Mouse (Mus musculus): Measurements from ENCODE around the gene Pcbp1.

The Pcbp1 gene

DNA sequence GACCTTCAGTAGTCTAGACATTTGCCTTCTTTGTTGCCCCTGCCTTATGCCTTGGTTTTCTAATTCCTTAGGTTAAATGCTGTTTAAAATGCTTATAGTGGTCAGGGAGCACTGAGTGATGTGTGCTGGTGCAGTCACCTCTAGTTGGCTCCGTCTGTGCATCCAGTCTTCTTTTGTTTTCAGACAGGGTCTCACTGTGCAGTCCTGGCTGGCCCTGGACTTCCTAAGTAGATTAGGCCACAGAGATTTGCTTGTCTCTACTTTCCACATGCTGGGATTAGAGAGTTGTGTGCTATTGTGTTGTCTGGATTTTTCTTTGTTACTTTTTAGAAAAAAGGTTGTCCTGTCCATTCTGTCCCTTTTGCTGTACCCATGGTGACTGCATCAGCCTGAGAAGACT lies 24.5 kb upstream of the Pcbp1 start:
- Histone ChIP-seq H3K9me3 (ENCODE audit: low read length) (no peaks in the 10 kb centered on the region), H3K27me3 (ENCODE audit: insufficient read depth, low read length) (no peaks in the 10 kb centered on the region)

GRCm38 (mm10) chr6:86547880-86548367 lies 21.8 kb upstream of the Pcbp1 start:
- H3K9me3 ChIP-seq (ENCODE audit: low read length), result no peaks in the 10 kb centered on the region
- TF ChIP-seq POU5F1 (IDR thresholded peaks at IDR 0.05; ENCODE audit: borderline replicate concordance, low read length) (no peak), NANOG (IDR thresholded peaks at IDR 0.05; ENCODE audit: borderline replicate concordance, low read length) (no peak), CTCF (conservative IDR thresholded peaks at IDR 0.05; ENCODE audit: low read length) (no peak)
- no peak overlapping the region for H3K4me3 ChIP-seq (replicated peaks; ENCODE audit: low read length)
- H3K36me3 ChIP-seq (ENCODE audit: insufficient read depth, low read length), result peaks cover 78% of the 10 kb centered on the region
- H3K27me3 ChIP-seq (ENCODE audit: insufficient read depth, low read length), result no peaks in the 10 kb centered on the region
- peaks cover 11% of the 10 kb centered on the region for H3K4me1 ChIP-seq (replicated peaks; ENCODE audit: low read depth, low read length)

More for the DNA sequence above, 24.5 kb upstream of the Pcbp1 start:
- Histone ChIP-seq H3K36me3 (ENCODE audit: insufficient read depth, low read length) (peaks cover 84% of the 10 kb centered on the region), H3K4me1 (replicated peaks; ENCODE audit: low read depth, low read length) (peaks cover 11% of the 10 kb centered on the region), H3K4me3 (replicated peaks; ENCODE audit: low read length) (no peak overlapping the region)
- TF ChIP-seq CTCF (conservative IDR thresholded peaks at IDR 0.05; ENCODE audit: low read length) (no peak), NANOG (IDR thresholded peaks at IDR 0.05; ENCODE audit: borderline replicate concordance, low read length) (no peak), POU5F1 (IDR thresholded peaks at IDR 0.05; ENCODE audit: borderline replicate concordance, low read length) (no peak)

GRCm38 (mm10) chr6:86547228-86547755 lies 21.2 kb upstream of the Pcbp1 start:
- Histone ChIP-seq H3K27me3 (ENCODE audit: insufficient read depth, low read length) (no peaks in the 10 kb centered on the region), H3K36me3 (ENCODE audit: insufficient read depth, low read length) (peaks cover 77% of the 10 kb centered on the region), H3K4me1 (replicated peaks; ENCODE audit: low read depth, low read length) (peaks cover 15% of the 10 kb centered on the region), H3K9me3 (ENCODE audit: low read length) (no peaks in the 10 kb centered on the region), H3K4me3 (replicated peaks; ENCODE audit: low read length) (no peak overlapping the region)
- TF ChIP-seq POU5F1 (IDR thresholded peaks at IDR 0.05; ENCODE audit: borderline replicate concordance, low read length) (no peak), NANOG (IDR thresholded peaks at IDR 0.05; ENCODE audit: borderline replicate concordance, low read length) (no peak), CTCF (conservative IDR thresholded peaks at IDR 0.05; ENCODE audit: low read length) (no peak)

GRCm38 (mm10) chr6:86545236-86545635 lies 19.1 kb upstream of the Pcbp1 start:
- no peak overlapping the region for H3K4me3 ChIP-seq (replicated peaks; ENCODE audit: low read length)
- no peaks in the 10 kb centered on the region for H3K27me3 ChIP-seq (ENCODE audit: insufficient read depth, low read length)
- TF ChIP-seq NANOG (IDR thresholded peaks at IDR 0.05; ENCODE audit: borderline replicate concordance, low read length), result no peak
- TF ChIP-seq CTCF (conservative IDR thresholded peaks at IDR 0.05; ENCODE audit: low read length), result peak; percentile 95
- H3K9me3 ChIP-seq (ENCODE audit: low read length), result no peaks in the 10 kb centered on the region
- H3K36me3 ChIP-seq (ENCODE audit: insufficient read depth, low read length), result peaks cover 75% of the 10 kb centered on the region
- H3K4me1 ChIP-seq (replicated peaks; ENCODE audit: low read depth, low read length), result peaks cover 15% of the 10 kb centered on the region

DNA sequence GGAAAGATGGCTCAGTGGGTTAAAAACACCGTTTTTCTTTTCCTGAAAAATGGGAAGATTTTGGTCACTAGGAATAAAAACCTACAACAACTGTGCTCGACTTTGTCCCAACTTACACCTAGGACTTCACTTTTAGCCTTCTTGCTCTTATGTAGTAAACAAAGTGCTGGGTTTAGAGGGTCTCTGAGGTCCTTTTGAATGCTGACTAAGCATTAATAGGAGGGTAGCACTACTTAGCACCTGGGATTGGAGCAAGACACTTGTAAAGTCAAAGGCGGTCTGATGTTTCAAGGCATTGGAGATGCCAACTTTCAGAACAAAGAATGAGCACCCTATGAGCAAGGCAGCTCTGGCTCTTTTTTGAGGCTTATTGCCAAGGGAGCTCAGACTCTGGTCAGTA lies 17.7 kb upstream of the Pcbp1 start:
- peaks cover 75% of the 10 kb centered on the region for H3K36me3 ChIP-seq (ENCODE audit: insufficient read depth, low read length)
- no peaks in the 10 kb centered on the region for H3K27me3 ChIP-seq (ENCODE audit: insufficient read depth, low read length)
- no peaks in the 10 kb centered on the region for H3K9me3 ChIP-seq (ENCODE audit: low read length)
- H3K4me1 ChIP-seq (replicated peaks; ENCODE audit: low read depth, low read length), result peaks cover 11% of the 10 kb centered on the region
- TF ChIP-seq CTCF (conservative IDR thresholded peaks at IDR 0.05; ENCODE audit: low read length) (no peak), POU5F1 (IDR thresholded peaks at IDR 0.05; ENCODE audit: borderline replicate concordance, low read length) (no peak), NANOG (IDR thresholded peaks at IDR 0.05; ENCODE audit: borderline replicate concordance, low read length) (no peak)
- no peak overlapping the region for H3K4me3 ChIP-seq (replicated peaks; ENCODE audit: low read length)

DNA sequence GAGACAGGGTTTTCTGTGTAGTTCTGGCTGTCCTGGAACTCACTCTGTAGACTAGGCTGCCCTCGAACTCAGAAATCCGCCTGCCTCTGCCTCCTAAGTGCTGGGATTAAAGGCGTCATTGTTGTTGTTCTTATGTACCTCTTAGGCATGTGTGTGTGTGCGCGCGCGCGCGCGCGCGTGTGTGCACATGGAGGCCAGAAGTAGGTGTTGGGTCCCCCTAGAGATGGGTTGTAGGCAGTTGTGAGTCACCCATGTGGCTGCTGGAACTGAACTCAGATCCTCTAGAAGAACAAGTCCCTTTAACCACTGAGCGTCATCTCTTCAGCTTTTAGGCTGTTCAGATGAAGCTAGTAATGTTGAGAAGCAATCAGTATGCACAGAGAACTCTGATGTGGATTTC lies 16.9 kb upstream of the Pcbp1 start:
- Histone ChIP-seq H3K4me3 (replicated peaks; ENCODE audit: low read length) (no peak overlapping the region), H3K27me3 (ENCODE audit: insufficient read depth, low read length) (no peaks in the 10 kb centered on the region), H3K4me1 (replicated peaks; ENCODE audit: low read depth, low read length) (peaks cover 5% of the 10 kb centered on the region), H3K36me3 (ENCODE audit: insufficient read depth, low read length) (peaks cover 77% of the 10 kb centered on the region), H3K9me3 (ENCODE audit: low read length) (no peaks in the 10 kb centered on the region)
- no peak for TF ChIP-seq CTCF (conservative IDR thresholded peaks at IDR 0.05; ENCODE audit: low read length)

DNA sequence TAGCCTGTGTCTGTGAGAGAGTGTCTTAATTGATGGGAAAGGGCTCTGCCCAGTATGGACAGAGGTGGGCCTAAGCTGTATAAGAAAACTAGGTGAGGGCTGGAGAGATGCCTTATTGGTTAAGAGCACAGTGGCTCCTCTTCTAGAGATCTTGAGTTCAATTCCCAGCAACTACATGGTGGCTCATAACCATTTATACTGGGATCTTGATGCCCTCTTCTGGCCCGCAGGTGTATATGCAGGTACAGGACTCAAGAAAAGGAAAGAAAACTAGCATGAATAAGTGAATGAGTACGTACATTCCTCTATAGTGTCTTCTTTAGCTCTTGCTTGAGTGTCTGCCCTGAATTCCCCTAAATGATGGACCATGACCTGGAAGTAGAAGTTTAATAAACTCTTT lies 15.5 kb upstream of the Pcbp1 start:
- TF ChIP-seq POU5F1 (IDR thresholded peaks at IDR 0.05; ENCODE audit: borderline replicate concordance, low read length), result no peak
- TF ChIP-seq CTCF (conservative IDR thresholded peaks at IDR 0.05; ENCODE audit: low read length), result peak; percentile 48
- H3K27me3 ChIP-seq (ENCODE audit: insufficient read depth, low read length), result no peaks in the 10 kb centered on the region
- H3K36me3 ChIP-seq (ENCODE audit: insufficient read depth, low read length), result peaks cover 77% of the 10 kb centered on the region
- H3K4me1 ChIP-seq (replicated peaks; ENCODE audit: low read depth, low read length), result peaks cover 7% of the 10 kb centered on the region
- H3K4me3 ChIP-seq (replicated peaks; ENCODE audit: low read length), result no peak overlapping the region
- H3K9me3 ChIP-seq (ENCODE audit: low read length), result no peaks in the 10 kb centered on the region

GRCm38 (mm10) chr6:86528451-86528785 lies 2.3 kb upstream of the Pcbp1 start:
- TF ChIP-seq NANOG (IDR thresholded peaks at IDR 0.05; ENCODE audit: borderline replicate concordance, low read length), result no peak
- TF ChIP-seq CTCF (conservative IDR thresholded peaks at IDR 0.05; ENCODE audit: low read length), result no peak
- TF ChIP-seq POU5F1 (IDR thresholded peaks at IDR 0.05; ENCODE audit: borderline replicate concordance, low read length), result no peak
- no peaks in the 10 kb centered on the region for H3K9me3 ChIP-seq (ENCODE audit: low read length)
- H3K27me3 ChIP-seq (ENCODE audit: insufficient read depth, low read length), result no peaks in the 10 kb centered on the region
- H3K36me3 ChIP-seq (ENCODE audit: insufficient read depth, low read length), result peaks cover 57% of the 10 kb centered on the region
- peaks cover 19% of the 10 kb centered on the region for H3K4me1 ChIP-seq (replicated peaks; ENCODE audit: low read depth, low read length)
- H3K4me3 ChIP-seq (replicated peaks; ENCODE audit: low read length), result no peak overlapping the region

DNA sequence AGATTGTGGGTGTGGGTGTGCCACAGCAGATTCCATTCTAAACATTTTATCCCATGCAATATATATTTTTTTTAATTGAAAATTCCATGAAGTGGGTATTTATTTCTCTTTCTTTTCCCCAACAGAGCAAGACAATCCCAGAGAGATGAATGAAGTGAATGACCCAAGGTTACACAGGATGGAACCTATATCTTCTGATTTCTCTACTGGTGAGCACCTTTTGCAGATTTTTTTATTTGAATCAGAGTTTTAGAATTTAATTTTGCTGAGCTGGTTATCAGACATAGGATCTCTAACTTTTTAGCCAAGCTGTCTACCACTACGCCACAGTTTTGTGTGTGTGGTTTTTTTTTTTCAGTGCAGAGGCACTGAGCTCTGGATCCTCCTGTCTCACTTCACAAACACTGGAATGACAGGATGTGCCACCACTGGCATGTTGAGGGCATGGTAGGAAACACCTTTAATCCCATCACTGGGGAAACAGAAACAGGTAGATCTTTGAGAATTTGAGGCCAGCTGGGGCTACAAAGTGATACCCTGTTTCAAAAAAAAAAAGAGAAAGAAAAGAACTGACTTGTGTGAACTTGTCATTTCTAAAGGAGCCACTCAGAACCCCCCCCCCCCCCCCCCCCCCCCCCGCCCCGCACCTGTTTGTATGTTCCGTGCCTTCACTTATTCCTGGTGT lies 1.8 kb upstream of the Pcbp1 start:
- H3K9me3 ChIP-seq (ENCODE audit: low read length), result no peaks in the 10 kb centered on the region

More for the DNA sequence above, 1.8 kb upstream of the Pcbp1 start:
- TF ChIP-seq NANOG (IDR thresholded peaks at IDR 0.05; ENCODE audit: borderline replicate concordance, low read length) (no peak), CTCF (conservative IDR thresholded peaks at IDR 0.05; ENCODE audit: low read length) (no peak), POU5F1 (IDR thresholded peaks at IDR 0.05; ENCODE audit: borderline replicate concordance, low read length) (no peak)
- H3K36me3 ChIP-seq (ENCODE audit: insufficient read depth, low read length), result peaks cover 56% of the 10 kb centered on the region
- H3K4me3 ChIP-seq (replicated peaks; ENCODE audit: low read length), result peak overlapping the region; percentile 97
- H3K27me3 ChIP-seq (ENCODE audit: insufficient read depth, low read length), result no peaks in the 10 kb centered on the region
- peaks cover 24% of the 10 kb centered on the region for H3K4me1 ChIP-seq (replicated peaks; ENCODE audit: low read depth, low read length)

All from E14TG2a.4 (cell line).